Mouse (Mus musculus) neural tube, embryonic 13.5 days (tissue): ENCODE results near the gene Nod1. TPM values are rescaled to one million over a fixed set of nuclear protein-coding genes. Genes with fewer than 3 reads are reported as not detected.

Source experiments
- ATAC-seq: fragments of 200-750 bp; cut with Nextera tagmentation; 2 replicates; pipeline ENCODE4 v1.8.0; 2017; ENCODE audit warnings: low read depth, mild to moderate bottlenecking, moderate TSS enrichment, moderate library complexity
- H3K27ac ChIP-seq: fragments of 300-500 bp; sonication (generic); replicated peaks from 2 replicates; pipeline ENCODE4 v1.5.1; 2015; ENCODE audit warnings: moderate library complexity, mild to moderate bottlenecking, inconsistent platforms
- H3K27me3 ChIP-seq: fragments of 300-500 bp; sonication (generic); 2 replicates; pipeline ENCODE4 v1.6.1; 2015; ENCODE audit warnings: mild to moderate bottlenecking, inconsistent platforms
- H3K36me3 ChIP-seq: fragments of 300-500 bp; sonication (generic); 2 replicates; pipeline ENCODE4 v1.6.1; 2015; ENCODE audit warnings: mild to moderate bottlenecking, inconsistent platforms
- H3K4me1 ChIP-seq: fragments of 300-500 bp; sonication (generic); replicated peaks from 2 replicates; pipeline ENCODE4 v1.6.1; 2015; ENCODE audit warnings: inconsistent platforms
- H3K4me2 ChIP-seq: fragments of 300-500 bp; sonication (generic); 2 replicates; pipeline ENCODE4 v1.6.1; 2015; ENCODE audit warnings: inconsistent platforms, mild to moderate bottlenecking, moderate library complexity
- H3K4me3 ChIP-seq: fragments of 300-500 bp; sonication (generic); 2 replicates; pipeline ENCODE4 v1.5.1; 2015; ENCODE audit warnings: mild to moderate bottlenecking, inconsistent platforms
- H3K9ac ChIP-seq: fragments of 300-500 bp; sonication (generic); 2 replicates; pipeline ENCODE4 v1.6.1; 2015; ENCODE audit warnings: moderate library complexity, mild to moderate bottlenecking, inconsistent platforms
- H3K9me3 ChIP-seq: fragments of 300-500 bp; sonication (generic); 2 replicates; pipeline ENCODE4 v1.6.1; 2016; ENCODE audit warnings: inconsistent platforms
- WGBS: fragments of 180-500 bp; shearing (Covaris S2); methylation state at CpG from one replicate; pipeline ENCODE4 v1.1.7; 2015; 5-methylcytosine and 5-hydroxymethylcytosine counted together
- polyA plus RNA-seq: library from polyadenylated mRNA; unstranded; fragments of >200 nt; fragmentation: Nextera tagmentation; extraction: Ambion mirVana; gene quantifications from 2 replicates; pipeline ENCODE4 v1.2.1, GENCODE M21; 2015

The Nod1 gene
- polyA plus RNA-seq, 1 experiment from 2014 or later: 2.7 TPM

GRCm38 (mm10) chr6:55002438-55002837, 30.0 kb upstream of the Nod1 start:
- H3K27ac ChIP-seq: no peak overlapping the region

GRCm38 (mm10) chr6:55001320-55001719, 28.9 kb upstream of the Nod1 start:
- Histone ChIP-seq H3K4me2 (no peak overlapping the region), H3K4me3 (no peak overlapping the region), H3K9me3 (no peaks in the 10 kb centered on the region), H3K27me3 (no peaks in the 10 kb centered on the region), H3K27ac (no peak overlapping the region), H3K9ac (no peak overlapping the region), H3K36me3 (no peaks in the 10 kb centered on the region), H3K4me1 (no peaks in the 10 kb centered on the region)
- 87% methylated on average over 4 of the region's 4 CpGs for WGBS
- no peak for ATAC-seq

More at GRCm38 (mm10) chr6:55002438-55002837, 30.0 kb upstream of the Nod1 start:
- H3K4me3 ChIP-seq: no peak overlapping the region
- no peaks in the 10 kb centered on the region for H3K9me3 ChIP-seq
- H3K4me1 ChIP-seq: no peaks in the 10 kb centered on the region
- H3K36me3 ChIP-seq: no peaks in the 10 kb centered on the region
- H3K27me3 ChIP-seq: no peaks in the 10 kb centered on the region
- H3K9ac ChIP-seq: no peak overlapping the region
- H3K4me2 ChIP-seq: no peak overlapping the region
- no peak for ATAC-seq
- WGBS: 73% methylated on average over 4 of the region's 4 CpGs

GRCm38 (mm10) chr6:54997726-54998125, 25.3 kb upstream of the Nod1 start:
- whole genome bisulfite sequencing: 87% methylated on average over 6 of the region's 6 CpGs
- H3K9me3 ChIP-seq: no peaks in the 10 kb centered on the region
- no peak overlapping the region for H3K4me3 ChIP-seq
- no peak for ATAC-seq
- H3K36me3 ChIP-seq: no peaks in the 10 kb centered on the region
- no peak overlapping the region for H3K27ac ChIP-seq
- no peaks in the 10 kb centered on the region for H3K4me1 ChIP-seq
- no peak overlapping the region for H3K9ac ChIP-seq
- H3K27me3 ChIP-seq: no peaks in the 10 kb centered on the region
- H3K4me2 ChIP-seq: no peak overlapping the region

- WGBS: 92% methylated on average over 3 of the region's 3 CpGs
- no peak overlapping the region for H3K4me2 ChIP-seq
- H3K27me3 ChIP-seq: no peaks in the 10 kb centered on the region
- no peaks in the 10 kb centered on the region for H3K36me3 ChIP-seq
- H3K4me1 ChIP-seq: peaks cover 9% of the 10 kb centered on the region
- no peaks in the 10 kb centered on the region for H3K9me3 ChIP-seq
- no peak for ATAC-seq
- no peak overlapping the region for H3K9ac ChIP-seq
- H3K27ac ChIP-seq: no peak overlapping the region
- H3K4me3 ChIP-seq: no peak overlapping the region
Observed at GRCm38 (mm10) chr6:54996361-54996760, 23.9 kb upstream of the Nod1 start.

DNA sequence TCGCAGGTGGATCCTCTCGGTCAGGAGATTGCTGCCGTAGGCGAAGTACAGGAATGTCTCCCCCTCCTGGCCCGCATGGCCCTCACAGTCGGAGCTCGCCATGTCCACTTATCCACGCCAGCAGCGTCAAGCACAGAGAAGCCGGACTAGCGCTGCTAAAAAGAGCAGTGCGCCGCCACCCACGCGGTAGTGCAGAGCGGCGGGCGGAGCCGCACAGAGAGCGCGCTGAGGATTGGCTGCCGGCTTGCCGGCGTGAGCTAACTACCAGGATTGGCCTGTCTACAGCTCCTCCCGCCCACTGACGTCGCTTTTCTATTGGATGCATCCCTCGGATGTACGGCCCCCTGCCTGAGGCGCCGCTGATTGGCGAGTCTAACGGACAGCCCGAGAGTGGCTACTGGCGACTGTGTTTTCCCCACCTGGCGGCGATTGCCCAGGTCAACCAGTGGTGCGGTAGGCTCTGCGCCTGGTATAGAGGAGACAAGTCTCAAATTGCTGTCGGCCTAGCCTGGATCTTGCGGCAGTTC, 20.4 kb upstream of the Nod1 start, which contains the start of gene Ggct:
Gene Ggct (minus strand): TSS at position 217 of the 527 bp plus-strand sequence.
- no peaks in the 10 kb centered on the region for H3K36me3 ChIP-seq
- peak within 1 kb of the TSS; percentile 74 for H3K4me2 ChIP-seq
- H3K9ac ChIP-seq: peak within 1 kb of the TSS; percentile 63
- peak; percentile 100 for ATAC-seq
- peaks cover 11% of the 10 kb centered on the region for H3K4me1 ChIP-seq
- peak within 1 kb of the TSS; percentile 57 for H3K27ac ChIP-seq
- H3K27me3 ChIP-seq: no peaks in the 10 kb centered on the region
- WGBS: 0% methylated on average over 41 of the region's 41 CpGs
- H3K9me3 ChIP-seq: no peaks in the 10 kb centered on the region
- peak within 1 kb of the TSS; percentile 59 for H3K4me3 ChIP-seq

GRCm38 (mm10) chr6:54992141-54992540, 19.7 kb upstream of the Nod1 start:
- Histone ChIP-seq H3K27ac (peak overlapping the region; percentile 57; the same call in 1 of the 2 replicates), H3K4me2 (peak overlapping the region; percentile 74), H3K4me3 (peak overlapping the region; percentile 59), H3K9ac (peak overlapping the region; percentile 63), H3K27me3 (no peaks in the 10 kb centered on the region), H3K36me3 (no peaks in the 10 kb centered on the region), H3K4me1 (peaks cover 11% of the 10 kb centered on the region), H3K9me3 (no peaks in the 10 kb centered on the region)
- ATAC-seq: peak; percentile 2; the same call in 1 of the 2 replicates
- 6% methylated on average over 7 of the region's 7 CpGs for WGBS

DNA sequence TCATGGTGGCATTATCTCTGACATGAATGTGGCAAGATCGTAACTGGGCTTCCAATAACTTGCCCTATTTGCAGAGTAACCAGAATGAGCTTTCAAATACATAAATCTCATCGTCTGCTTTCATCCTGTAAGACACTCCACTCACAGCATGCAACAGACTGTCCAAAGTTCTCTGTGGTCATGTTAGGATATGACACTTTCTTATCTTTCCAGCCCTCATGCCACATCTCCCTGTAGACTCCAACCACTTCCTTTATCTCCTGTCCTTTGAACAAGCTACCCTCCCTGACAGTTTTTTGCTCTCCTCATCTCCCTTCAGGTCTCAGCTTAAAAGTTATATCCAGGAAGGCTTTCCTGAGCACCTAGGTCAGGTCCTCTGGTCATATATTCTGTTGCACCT, 18.8 kb upstream of the Nod1 start:
- no peaks in the 10 kb centered on the region for H3K36me3 ChIP-seq
- H3K27ac ChIP-seq: no peak overlapping the region
- ATAC-seq: no peak
- H3K9ac ChIP-seq: no peak overlapping the region
- no peaks in the 10 kb centered on the region for H3K27me3 ChIP-seq
- no peak overlapping the region; the same call in 1 of the 2 replicates for H3K4me2 ChIP-seq
- WGBS: 88% methylated on average over 2 of the region's 2 CpGs
- H3K9me3 ChIP-seq: no peaks in the 10 kb centered on the region
- H3K4me3 ChIP-seq: no peak overlapping the region
- H3K4me1 ChIP-seq: peaks cover 11% of the 10 kb centered on the region

DNA sequence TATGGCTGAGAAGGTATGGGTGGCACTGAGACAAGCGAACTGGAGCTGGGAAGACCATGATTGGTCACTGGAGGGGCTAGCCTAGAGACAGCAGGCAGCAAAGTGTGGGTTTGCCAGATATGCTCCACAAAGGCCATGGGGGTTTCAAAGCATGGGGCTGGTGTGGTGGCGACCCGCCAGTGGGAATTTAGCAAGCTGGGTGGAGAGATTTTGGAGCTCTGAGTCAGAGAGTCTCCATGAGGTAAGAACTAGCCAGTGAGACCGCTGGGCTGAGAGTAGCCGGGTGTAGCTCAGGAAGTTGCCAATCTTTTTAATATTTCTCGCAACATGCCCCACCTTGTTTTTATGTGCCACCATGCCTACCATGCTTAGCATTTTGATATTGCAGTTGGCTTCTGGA, 15.7 kb upstream of the Nod1 start:
- Histone ChIP-seq H3K36me3 (no peaks in the 10 kb centered on the region), H3K27me3 (no peaks in the 10 kb centered on the region), H3K4me2 (no peak overlapping the region), H3K4me3 (no peak overlapping the region), H3K27ac (no peak overlapping the region), H3K4me1 (peaks cover 11% of the 10 kb centered on the region), H3K9ac (no peak overlapping the region), H3K9me3 (no peaks in the 10 kb centered on the region)
- 92% methylated on average over 6 of the region's 6 CpGs for WGBS
- no peak for ATAC-seq

DNA sequence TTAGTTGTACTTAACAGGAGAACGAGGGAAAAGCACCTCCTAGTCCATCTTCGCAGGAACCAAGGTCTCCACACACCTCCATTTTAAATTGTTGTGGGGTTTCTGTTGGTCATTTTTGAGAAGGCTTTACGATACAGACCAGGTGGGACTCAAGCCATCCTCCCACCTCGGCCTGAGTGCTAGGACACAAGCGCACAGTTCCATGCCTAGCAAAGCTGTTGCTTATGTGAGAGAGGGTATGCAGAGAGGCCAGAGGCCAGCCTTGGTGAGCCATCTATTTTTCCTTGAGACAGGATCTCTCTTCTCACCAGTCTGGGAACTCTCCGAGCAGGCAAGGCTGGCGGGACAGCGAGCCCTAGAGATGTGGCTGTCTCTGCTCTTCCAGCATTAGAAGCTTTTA, 11.7 kb upstream of the Nod1 start:
- no peak for ATAC-seq
- WGBS: 95% methylated on average over 8 of the region's 8 CpGs

DNA sequence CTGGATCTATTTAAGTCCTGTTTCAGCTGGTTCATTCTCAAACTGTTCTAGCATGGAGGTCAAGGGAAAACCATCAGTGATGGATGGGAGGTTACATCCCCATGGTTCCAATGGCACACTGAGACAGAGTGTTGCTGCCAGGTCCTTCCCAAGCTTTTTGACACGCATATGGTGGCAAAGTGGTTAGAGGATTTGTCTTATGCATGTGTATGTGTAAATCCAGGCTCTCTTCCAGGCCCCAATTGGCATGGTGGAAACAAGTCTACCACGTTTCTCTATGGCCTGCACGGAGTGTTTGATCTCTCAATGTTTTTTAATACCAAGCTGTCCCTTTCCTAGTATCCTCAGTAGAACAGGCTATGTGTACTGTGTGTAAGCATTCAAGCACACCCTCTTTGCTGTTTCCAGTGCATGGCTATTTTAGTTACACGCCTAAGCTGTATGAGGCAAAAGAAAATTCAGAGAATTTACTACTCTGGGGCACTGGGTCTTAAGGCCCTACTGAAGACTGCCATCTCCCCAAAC, 11.2 kb upstream of the Nod1 start:
- WGBS: 97% methylated on average over 4 of the region's 4 CpGs
- H3K4me2 ChIP-seq: no peak overlapping the region
- ATAC-seq: no peak

More for the DNA sequence above, 11.7 kb upstream of the Nod1 start:
- H3K27ac ChIP-seq: no peak overlapping the region
- no peaks in the 10 kb centered on the region for H3K27me3 ChIP-seq
- no peaks in the 10 kb centered on the region for H3K36me3 ChIP-seq
- H3K4me2 ChIP-seq: no peak overlapping the region
- H3K4me3 ChIP-seq: no peak overlapping the region
- H3K9ac ChIP-seq: no peak overlapping the region
- no peaks in the 10 kb centered on the region for H3K4me1 ChIP-seq
- H3K9me3 ChIP-seq: no peaks in the 10 kb centered on the region

DNA sequence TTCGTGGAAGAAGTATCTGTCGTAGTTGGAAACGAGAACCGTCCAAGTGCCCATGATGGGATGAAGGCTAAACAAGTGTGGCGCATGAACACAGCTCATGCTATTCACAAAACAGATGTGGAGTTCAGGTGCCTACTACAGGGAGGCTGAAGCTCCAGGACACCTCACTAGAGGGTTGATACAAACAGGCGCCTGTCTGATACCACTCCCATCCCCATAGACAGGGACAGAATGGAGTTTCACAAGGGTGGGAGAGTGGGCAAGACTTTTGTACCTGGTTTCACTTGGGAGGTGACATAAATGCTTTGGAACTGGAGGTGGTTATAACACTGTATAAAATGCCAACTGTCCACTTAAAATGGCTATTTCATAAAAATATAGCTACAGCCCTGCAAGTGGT, 7.0 kb upstream of the Nod1 start:
- H3K36me3 ChIP-seq: no peaks in the 10 kb centered on the region
- H3K9me3 ChIP-seq: no peaks in the 10 kb centered on the region
- no peak overlapping the region for H3K27ac ChIP-seq
- no peaks in the 10 kb centered on the region for H3K4me1 ChIP-seq
- no peak overlapping the region for H3K4me2 ChIP-seq
- H3K9ac ChIP-seq: no peak overlapping the region
- 0 out of 2 replicates have a peak, but pooled peaks cover 9% of the 10 kb centered on the region for H3K27me3 ChIP-seq
- 95% methylated on average over 6 of the region's 6 CpGs for WGBS
- no peak overlapping the region for H3K4me3 ChIP-seq
- ATAC-seq: no peak

More for the DNA sequence above, 11.2 kb upstream of the Nod1 start:
- no peaks in the 10 kb centered on the region for H3K27me3 ChIP-seq
- no peaks in the 10 kb centered on the region for H3K9me3 ChIP-seq
- no peak overlapping the region for H3K4me3 ChIP-seq
- H3K27ac ChIP-seq: no peak overlapping the region
- H3K4me1 ChIP-seq: no peaks in the 10 kb centered on the region
- no peak overlapping the region for H3K9ac ChIP-seq
- H3K36me3 ChIP-seq: no peaks in the 10 kb centered on the region

- no peaks in the 10 kb centered on the region for H3K9me3 ChIP-seq
Observed at GRCm38 (mm10) chr6:54975616-54976015, 3.2 kb upstream of the Nod1 start.

GRCm38 (mm10) chr6:54974501-54974900, 2.1 kb upstream of the Nod1 start:
- 71% methylated on average over 5 of the region's 5 CpGs for WGBS
- H3K4me3 ChIP-seq: no peak overlapping the region
- H3K4me2 ChIP-seq: no peak overlapping the region
- no peak overlapping the region for H3K27ac ChIP-seq
- H3K9me3 ChIP-seq: no peaks in the 10 kb centered on the region
- no peak for ATAC-seq
- H3K9ac ChIP-seq: no peak overlapping the region
- H3K36me3 ChIP-seq: no peaks in the 10 kb centered on the region
- peaks cover 37% of the 10 kb centered on the region for H3K27me3 ChIP-seq
- H3K4me1 ChIP-seq: peaks cover 15% of the 10 kb centered on the region

More at GRCm38 (mm10) chr6:54975616-54976015, 3.2 kb upstream of the Nod1 start:
- Histone ChIP-seq H3K9ac (no peak overlapping the region), H3K4me3 (no peak overlapping the region), H3K27me3 (peaks cover 37% of the 10 kb centered on the region), H3K4me2 (no peak overlapping the region), H3K4me1 (peaks cover 15% of the 10 kb centered on the region), H3K36me3 (no peaks in the 10 kb centered on the region), H3K27ac (no peak overlapping the region)
- ATAC-seq: no peak
- WGBS: 74% methylated on average over 1 of the region's 1 CpGs
